Mouse (Mus musculus): ENCODE data around the gene Mtrr. TPM values are rescaled to one million over a fixed set of nuclear protein-coding genes. Genes with fewer than 3 reads are reported as not detected.
"Not testable (repeated sequence)": the region's sequence is repeated elsewhere in the genome, so short reads cannot be mapped to it uniquely, and the experiment has no call there.

Gene Mtrr
- total RNA-seq, 2 experiments from 2014 or later, result 25.8 to 28.2 TPM

DNA sequence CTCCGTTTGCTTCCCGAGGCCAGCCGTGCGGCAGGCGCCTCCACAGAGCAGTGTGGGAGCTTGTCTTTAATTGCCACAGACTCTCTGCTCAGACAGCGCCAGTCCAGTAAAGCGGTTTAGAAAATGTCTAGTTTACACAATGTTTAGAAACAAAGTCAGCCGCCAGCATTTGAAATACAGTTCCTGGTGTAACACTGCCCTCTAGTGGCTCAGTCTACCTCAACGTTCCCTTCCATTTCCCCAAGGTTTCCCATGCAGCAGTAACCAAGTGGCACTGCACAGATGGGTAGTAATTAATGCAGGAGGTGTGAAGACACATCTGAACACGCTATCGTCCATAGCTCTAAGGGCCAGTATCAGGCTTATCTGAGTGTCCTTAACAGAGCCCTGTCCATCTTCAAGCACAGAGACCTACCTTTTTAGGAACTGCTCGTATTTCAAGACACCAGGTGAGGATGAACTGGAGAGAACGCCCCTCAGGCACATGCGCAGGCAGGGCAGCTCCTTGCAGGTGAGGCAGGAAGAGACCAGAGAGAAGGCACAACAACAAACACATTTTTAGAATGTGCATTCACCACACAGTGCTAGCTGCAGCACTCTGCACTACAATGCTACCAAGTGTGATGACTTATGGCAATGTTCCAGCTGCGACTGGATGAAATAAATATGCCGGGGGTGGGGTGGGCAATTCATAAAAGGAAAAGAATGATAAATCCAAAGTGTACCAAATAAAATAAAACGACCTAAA, 12.2 kb downstream of the Mtrr start:
- DNase-seq (ENCODE audit: low spot score), result peak; percentile 43

DNA sequence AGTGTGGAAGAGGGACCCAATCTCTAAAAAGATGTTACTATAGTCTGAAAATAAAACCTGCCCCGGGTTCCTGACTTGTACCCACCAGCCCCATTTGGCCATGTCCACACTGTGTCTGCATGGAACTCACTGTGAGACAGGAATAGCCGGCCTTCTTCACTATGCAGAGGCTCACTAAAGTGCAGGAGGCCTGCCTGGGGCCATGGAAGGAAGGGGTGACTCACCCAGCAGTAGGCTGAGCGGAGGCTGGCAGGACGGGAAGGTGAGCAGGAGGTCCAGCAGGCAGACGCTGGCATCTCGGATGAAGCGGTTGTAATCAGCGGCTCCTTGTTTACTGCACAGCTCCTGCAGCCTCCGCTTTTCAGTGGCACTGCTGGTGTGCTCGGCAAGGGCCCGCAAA, 13.4 kb downstream of the Mtrr start:
- no peak for DNase-seq (ENCODE audit: low spot score)

DNA sequence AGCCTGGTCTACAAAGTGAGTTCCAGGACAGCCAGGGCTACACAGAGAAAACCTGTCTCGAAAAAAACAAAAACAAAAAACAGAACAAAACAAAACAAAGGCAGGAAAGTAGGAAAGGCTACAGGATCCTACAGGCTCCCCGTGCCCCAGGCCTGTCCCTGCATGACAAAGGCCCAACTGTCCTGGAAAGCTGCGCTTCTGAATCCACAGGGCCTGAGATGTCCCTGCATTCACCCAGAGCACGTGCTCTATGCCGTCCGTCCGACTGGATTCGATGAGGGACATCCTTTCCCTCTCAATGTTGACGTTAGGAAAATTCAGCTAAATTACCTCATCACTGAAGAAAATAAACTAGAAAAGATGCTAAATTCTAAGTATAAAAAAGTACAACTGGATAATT, 13.8 kb downstream of the Mtrr start:
- DNase-seq (ENCODE audit: low spot score), result no peak

DNA sequence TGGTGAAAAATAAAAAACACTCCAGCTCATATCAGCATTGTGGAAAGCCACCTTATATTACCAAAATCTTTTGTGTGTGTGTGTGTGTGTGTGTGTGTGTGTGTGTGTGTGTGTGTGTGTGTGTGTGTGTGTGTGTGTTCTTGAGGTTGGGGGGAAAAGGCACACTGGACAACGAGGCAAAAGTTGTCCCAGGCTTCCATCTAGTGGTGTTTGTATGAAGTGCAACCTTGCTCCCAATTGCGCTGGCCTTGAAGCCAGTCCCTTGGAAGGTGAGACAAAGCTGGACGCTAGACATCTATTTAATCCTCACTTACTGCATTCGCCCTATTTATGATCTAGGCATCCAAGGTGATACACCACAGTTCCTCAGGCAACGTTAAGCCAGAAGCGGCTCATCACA, 28.6 kb downstream of the Mtrr start:
- DNase-seq (ENCODE audit: low spot score), result not testable (repeated sequence)

Other genes starting within 250 kb of the Mtrr start
- 10 to 100 TPM in 1 of 2 experiments, 1 to 10 TPM in 1; 7.3 to 13.3 TPM for gene Fastkd3, start 85 bp upstream of the Mtrr start, total RNA-seq (2021)
- not detected for gene 1700001L19Rik, start 15.3 kb upstream of the Mtrr start, total RNA-seq (2021)

Measured in gastrocnemius, adult 18-20 months (tissue).